Mouse (Mus musculus) skeletal muscle tissue, postnatal 0 days (tissue): ENCODE data around the gene Wsb1. TPM values are rescaled to one million over a fixed set of nuclear protein-coding genes. Genes with fewer than 3 reads are reported as not detected.

Experiments
- polyA plus RNA-seq: library from polyadenylated mRNA; unstranded; fragments of >200 nt; fragmentation: Nextera tagmentation; extraction: Ambion mirVana; gene quantifications from 2 replicates; pipeline ENCODE4 v1.2.1, GENCODE M21; 2015

Wsb1 gene
- 69.0 and 71.3 TPM in 2 replicates for polyA plus RNA-seq

DNA sequence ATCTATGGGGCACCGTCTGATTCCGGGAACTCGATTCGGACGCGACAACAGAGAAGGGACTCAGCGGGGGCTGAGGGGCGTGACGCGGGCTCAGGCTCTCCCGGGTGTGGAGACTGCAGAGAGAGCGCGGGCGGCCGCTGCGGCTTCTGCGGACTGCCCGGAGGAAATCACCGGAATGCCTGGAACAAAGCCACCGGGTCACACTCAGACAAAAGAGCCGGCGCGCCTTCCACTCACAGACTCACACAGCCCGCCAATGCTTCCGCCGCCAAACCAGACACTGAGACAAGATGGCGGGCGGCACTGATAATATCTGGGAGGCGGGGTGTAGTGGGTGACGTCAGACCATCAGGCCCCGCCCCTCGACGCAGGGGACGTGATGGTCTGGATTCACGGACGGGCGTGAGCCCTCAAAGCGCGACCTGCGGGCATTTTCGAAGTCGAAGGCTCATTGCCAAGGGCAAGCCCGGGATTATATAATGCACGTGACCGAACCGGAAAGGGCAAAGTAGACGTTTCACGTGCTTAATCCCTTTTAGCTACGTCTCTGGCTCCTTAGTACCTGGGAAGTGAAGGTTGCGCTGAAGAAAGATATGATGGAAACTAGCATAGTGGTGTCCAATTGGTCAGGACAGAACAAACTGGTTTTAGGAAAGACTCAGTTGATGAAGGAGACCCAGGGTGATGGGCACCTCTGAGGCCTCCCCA lies at the start of gene Wsb1:
Gene Wsb1, minus strand, starts transcription at position 281 of the 708 bp plus-strand sequence.

DNA sequence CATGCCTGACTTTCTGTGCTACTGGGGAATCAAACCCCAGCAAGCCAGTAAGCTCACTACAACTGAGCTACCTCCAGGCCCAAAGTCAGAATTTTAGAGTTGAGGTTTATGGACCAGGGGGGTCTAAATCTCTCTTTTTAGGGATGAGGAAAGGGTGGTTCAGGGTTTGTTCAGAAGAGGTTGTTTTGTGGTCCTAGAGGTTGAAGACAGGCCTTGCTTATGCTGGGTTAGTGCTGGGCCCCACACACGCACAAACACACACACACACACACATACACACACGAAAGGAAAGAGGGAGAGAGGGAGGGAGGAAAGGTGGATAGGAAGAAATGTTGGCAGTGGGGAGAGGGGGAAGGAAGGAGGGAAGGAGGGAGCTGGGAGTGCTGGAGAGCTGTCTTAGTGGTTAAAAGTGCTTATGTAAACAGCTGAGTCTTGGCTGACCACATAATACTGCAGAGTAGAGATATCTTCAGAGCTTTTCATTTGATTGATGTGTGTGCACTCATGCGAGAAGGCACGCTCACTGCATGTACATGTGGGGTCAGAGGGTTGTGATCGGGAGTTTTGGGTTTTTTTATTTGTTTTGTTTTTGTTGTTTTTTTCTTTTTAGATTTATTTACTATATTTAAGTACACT lies 42.5 kb upstream of the Wsb1 start, which contains the start of gene Gm9964:
Gene Gm9964, minus strand, starts transcription at position 51 of the 636 bp plus-strand sequence.

Other genes starting within 250 kb of the Wsb1 start
- 10.3 and 13.3 TPM in 2 replicates for gene Ksr1, start 108.3 kb downstream of the Wsb1 start, polyA plus RNA-seq
- not detected in 2 replicates for gene Gm9964, start 42.2 kb upstream of the Wsb1 start, polyA plus RNA-seq
- 3.3 and 3.7 TPM in 2 replicates for gene Nf1, start 85.0 kb upstream of the Wsb1 start, polyA plus RNA-seq
- gene Omg, start 249.4 kb upstream of the Wsb1 start, polyA plus RNA-seq, result 0.06 and 0.13 TPM in 2 replicates